Mouse (Mus musculus): Measurements from ENCODE around the gene Reep3.

GRCm38 (mm10) chr10:67095798-67096620 lies 736 bp downstream of the Reep3 start, which contains the start of gene Jmjd1c:
- peak; percentile 97 for TF ChIP-seq POLR2A (IDR thresholded peaks at IDR 0.05; ENCODE audit: borderline replicate concordance, extremely low read depth, insufficient read depth, insufficient read length, poor library complexity, severe bottlenecking)
- no peak for TF ChIP-seq CTCF (IDR thresholded peaks at IDR 0.05; ENCODE audit: borderline replicate concordance, extremely low read depth, insufficient read depth, insufficient read length)
